8 mouse cellular contexts compared by ENCODE assay signal in the genomic region with DNA sequence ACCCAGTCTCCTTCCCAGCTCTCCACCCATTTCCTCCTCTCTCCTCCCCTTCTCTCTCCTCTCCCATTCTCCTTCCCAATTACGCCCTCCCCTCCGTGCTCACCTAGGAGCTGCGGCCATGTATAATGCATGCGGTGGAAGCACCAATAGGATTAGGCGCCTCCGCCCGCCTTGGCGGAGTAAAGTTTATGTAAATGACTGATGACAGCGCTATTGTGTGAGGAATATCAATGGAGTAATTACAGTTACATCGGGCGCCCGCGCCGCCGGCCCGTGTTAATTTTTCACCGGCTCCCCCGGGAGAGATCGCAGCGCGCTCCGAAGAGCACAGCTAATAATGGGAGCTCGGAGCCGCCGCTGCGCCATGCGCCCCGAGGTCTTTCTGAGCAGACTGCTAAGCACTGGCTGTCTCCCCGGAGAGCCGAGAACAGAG. TPM values are rescaled to one million over a fixed set of nuclear protein-coding genes. Genes with fewer than 3 reads are reported as not detected.
DNase-seq lines count a peak whose midpoint lies in the region; ATAC-seq and TF ChIP-seq lines count a peak whose summit lies in the region.

No protein-coding gene starts in this region.

- TF ChIP-seq CTCF in ES-Bruce4 (IDR thresholded peaks at IDR 0.05; ENCODE audit: low read depth, low read length) = no peak

- ATAC-seq in limb, embryonic 13.5 days (ENCODE audit: low FRiP score, low read depth) = peak; percentile 55; the same call in 1 of the 2 replicates

- TF ChIP-seq EP300 in ES-Bruce4 (IDR thresholded peaks at IDR 0.05; ENCODE audit: insufficient read depth, low read depth, low read length) = no peak

- TF ChIP-seq POLR2A in ES-Bruce4 (IDR thresholded peaks at IDR 0.05; ENCODE audit: insufficient read depth, low read length) = no peak

- H3K36me3 ChIP-seq in ES-Bruce4 (ENCODE audit: control insufficient read depth, insufficient read depth, low read length, poor library complexity, severe bottlenecking) = no peaks in the 10 kb centered on the region
- H3K36me3 ChIP-seq in forebrain, embryonic 10.5 days (replicated peaks) = no peaks in the 10 kb centered on the region
- H3K36me3 ChIP-seq in limb, embryonic 13.5 days = no peaks in the 10 kb centered on the region; the same call in 1 of the 2 replicates

- H3K4me2 ChIP-seq in limb, embryonic 13.5 days (replicated peaks) = peak overlapping the region; percentile 72

- peak overlapping the region; percentile 43 for H3K4me3 ChIP-seq in ES-Bruce4 (ENCODE audit: low read depth, low read length)
- peak overlapping the region; percentile 48 for H3K4me3 ChIP-seq in forebrain, embryonic 10.5 days
- H3K4me3 ChIP-seq in limb, embryonic 13.5 days = peak overlapping the region; percentile 43

- intact Hi-C loops in gastrocnemius, postnatal 14 days (cut with DNase I; ENCODE audit: low total_unique reads) = no loop called here

- H3K9me3 ChIP-seq in ES-Bruce4 (replicated peaks; ENCODE audit: control insufficient read depth, insufficient read depth, low read length, poor library complexity, severe bottlenecking) = no peaks in the 10 kb centered on the region
- no peaks in the 10 kb centered on the region for H3K9me3 ChIP-seq in forebrain, embryonic 10.5 days
- no peaks in the 10 kb centered on the region for H3K9me3 ChIP-seq in limb, embryonic 13.5 days

- no peaks in the 10 kb centered on the region for H3K4me1 ChIP-seq in ES-Bruce4 (ENCODE audit: control insufficient read depth, insufficient read depth, low read length)
- H3K4me1 ChIP-seq in forebrain, embryonic 10.5 days = peaks cover 52% of the 10 kb centered on the region
- H3K4me1 ChIP-seq in limb, embryonic 13.5 days = peaks cover 72% of the 10 kb centered on the region

- H3K27me3 ChIP-seq in ES-Bruce4 (ENCODE audit: control insufficient read depth, insufficient read depth, low read length, poor library complexity, severe bottlenecking) = peaks cover 7% of the 10 kb centered on the region
- H3K27me3 ChIP-seq in forebrain, embryonic 10.5 days (ENCODE audit: poor library complexity, severe bottlenecking) = peaks cover 100% of the 10 kb centered on the region
- peaks cover 58% of the 10 kb centered on the region for H3K27me3 ChIP-seq in limb, embryonic 13.5 days

- peak; percentile 36 to 40 for DNase-seq in adrenal gland, postnatal 36 days
- DNase-seq in forebrain, embryonic 10.5 days (ENCODE audit: extremely low spot score, low spot score) = peak; percentile 50
- peak; percentile 6 to 18 for DNase-seq in kidney, adult 8-10 months
- peak; percentile 73 to 81 for DNase-seq in right cerebral cortex, postnatal 10 days (ENCODE audit: low spot score in 2 of 2)
- no peak for DNase-seq in thymus, postnatal 0 days (ENCODE audit: low spot score)
- DNase-seq in gastrocnemius, postnatal 14 days = no peak

- H3K27ac ChIP-seq in ES-Bruce4 (ENCODE audit: insufficient read depth, low read length) = no peak overlapping the region
- H3K27ac ChIP-seq in forebrain, embryonic 10.5 days = peak overlapping the region; percentile 46; the same call in 1 of the 2 replicates
- H3K27ac ChIP-seq in limb, embryonic 13.5 days = 0 out of 2 replicates have a peak overlapping the region, but pooled peaks have one; percentile 10

- under 1% methylated on average over 30 of the region's 30 CpGs for WGBS in forebrain, embryonic 10.5 days
- under 1% methylated on average over 30 of the region's 30 CpGs for WGBS in limb, embryonic 13.5 days

- H3K9ac ChIP-seq in ES-Bruce4 (ENCODE audit: low read depth, poor library complexity, severe bottlenecking) = peak overlapping the region; percentile 18; the same call in 1 of the 2 replicates
- H3K9ac ChIP-seq in limb, embryonic 13.5 days = peak overlapping the region; percentile 53

RNA-seq across cellular contexts. Expression of a gene that starts 23.9 kb away (rescaled TPM):
- polyA plus RNA-seq in ES-Bruce4 (2011; ENCODE audit: insufficient read depth, insufficient read length, low read depth, missing spikeins) = 0.46 and 0.58 TPM in 2 replicates
- under 1 TPM in 1 of 2 experiments, not detected in 1; 0.07 TPM for total RNA-seq in adrenal gland, postnatal 36 days (2021)
- 1.3 and 1.5 TPM in 2 replicates for polyA plus RNA-seq in forebrain, embryonic 10.5 days (2016; fragmentation: Nextera tagmentation; extraction: Ambion mirVana)
- 7.3 and 7.7 TPM in 2 replicates for polyA plus RNA-seq in limb, embryonic 13.5 days (2015; fragmentation: Nextera tagmentation; extraction: Ambion mirVana)
- 0.05 TPM in 1 of 2 replicates, not detected in the other for polyA plus RNA-seq in thymus, postnatal 0 days (2015; fragmentation: Nextera tagmentation; extraction: Ambion mirVana)
- total RNA-seq in gastrocnemius, postnatal 14 days (2021) = under 1 TPM; 0.39 to 0.51 TPM

Comparison
In these comparisons a context has a peak if more than half of its experiments do, and no peak if none do; other contexts are left out.
1. DNase-seq: peak in adrenal gland, postnatal 36 days (2 of 2), forebrain, embryonic 10.5 days (single experiment), kidney, adult 8-10 months (2 of 2) and right cerebral cortex, postnatal 10 days (2 of 2); none in thymus, postnatal 0 days (single experiment) and gastrocnemius, postnatal 14 days (single experiment).
2. Peak in every context shown above with its lines, with median percentiles within 50 percentile points of each other: H3K4me3 ChIP-seq.